Mouse (Mus musculus) G1E (cell line): ENCODE results near the gene Rabep1.

Experiments used
- CTCF ChIP-seq: IDR thresholded peaks from 2 replicates; pipeline ENCODE4 v1.5.1; 2012; ENCODE audit warnings: low read depth, low read length, inconsistent platforms, mixed read lengths
- GATA2 ChIP-seq: IDR thresholded peaks from 2 replicates; pipeline ENCODE4 v1.6.1; 2012; ENCODE audit warnings: low read depth, low read length, inconsistent platforms, borderline replicate concordance
- TAL1 ChIP-seq: conservative IDR thresholded peaks from 2 replicates; pipeline ENCODE4 v1.6.1; 2012; ENCODE audit warnings: low read depth, low read length, inconsistent platforms, mixed read lengths

DNA sequence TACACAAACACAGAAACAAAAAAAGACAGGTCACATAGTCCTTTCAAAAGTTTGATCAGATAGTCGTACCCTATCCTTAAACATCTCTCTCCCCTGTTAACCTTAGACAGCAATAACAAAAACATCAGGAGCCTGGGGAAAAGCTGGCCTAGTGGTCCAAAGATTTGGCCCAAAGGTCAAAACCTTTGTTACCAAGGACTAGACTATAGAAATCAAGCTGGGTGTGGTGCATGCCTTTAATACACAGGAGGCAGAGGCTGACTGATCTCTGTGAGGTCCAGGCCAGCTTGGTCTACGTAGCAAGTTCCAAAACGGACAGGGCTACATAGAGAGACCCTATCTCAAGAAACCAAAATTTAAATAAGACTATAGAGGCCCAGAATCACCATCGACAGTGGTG, 110.1 kb downstream of the Rabep1 start:
- TF ChIP-seq CTCF (no peak), TAL1 (no peak), GATA2 (no peak)
